12 mouse cellular contexts compared by ENCODE assay signal in the genomic region with DNA sequence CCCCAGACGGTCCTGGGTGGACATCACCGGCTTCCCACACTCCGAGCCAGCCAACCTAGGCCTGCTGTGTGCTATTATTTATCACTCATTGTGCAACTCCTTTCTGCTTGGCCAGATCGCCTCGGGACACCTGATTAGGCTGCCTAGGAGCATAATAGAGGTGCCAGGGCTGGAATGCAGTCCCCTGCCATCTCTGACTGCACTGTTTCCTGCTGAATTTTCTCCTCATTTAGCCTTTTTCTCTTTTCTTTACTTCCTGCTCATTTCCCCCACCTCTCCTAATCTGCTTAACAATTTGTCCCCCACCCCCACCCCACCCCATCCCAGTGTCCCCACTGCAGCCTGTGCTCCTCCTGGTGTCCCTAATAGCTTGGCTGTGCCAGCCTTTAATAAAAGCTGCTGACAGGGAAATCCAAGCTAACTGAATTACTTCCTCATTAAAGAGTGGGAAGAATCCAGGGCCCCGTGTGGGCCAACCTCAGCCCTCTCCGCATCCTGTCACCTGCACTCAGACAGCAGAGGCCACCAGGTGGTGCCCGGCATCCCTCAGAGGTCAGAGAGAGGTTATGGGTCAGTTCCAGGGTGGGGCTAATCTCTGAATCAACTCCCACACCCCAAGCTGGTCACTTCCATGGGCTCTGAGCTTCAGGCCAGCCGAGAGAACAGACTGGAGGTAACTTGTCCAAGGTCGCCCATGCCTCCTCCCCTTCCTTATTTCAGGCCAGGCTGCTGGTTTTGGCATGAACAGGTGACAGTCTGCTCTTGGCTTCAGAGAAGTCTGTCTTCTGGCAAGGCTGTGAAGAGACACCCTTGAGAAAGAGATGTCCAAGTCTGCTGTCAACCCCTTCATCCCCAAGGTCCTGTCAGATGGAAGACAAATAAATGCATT.
DNase-seq lines count a peak whose midpoint lies in the region; ATAC-seq and TF ChIP-seq lines count a peak whose summit lies in the region.
"Had no signal": no experiment of that assay in that cellular context is flagged by ENCODE, and none has a peak within 500 bp of the region (broad histone marks: within the 10 kb centered on the region; RNA-seq: fewer than 3 reads in every experiment).

No protein-coding gene starts in this region.

- peaks cover 17% of the 10 kb centered on the region for H3K4me1 ChIP-seq in cerebellum, adult 2 months (ENCODE audit: control insufficient read depth, insufficient read depth, low read length)
- H3K4me1 ChIP-seq in forebrain, embryonic 14.5 days (ENCODE audit: control insufficient read depth, insufficient read depth, low read length), result peaks cover 21% of the 10 kb centered on the region
- H3K4me1 ChIP-seq in midbrain, embryonic 15.5 days, result peaks cover 17% of the 10 kb centered on the region
- H3K4me1 ChIP-seq: heart, embryonic 15.5 days had no signal

- H3K9ac ChIP-seq in forebrain, embryonic 14.5 days (ENCODE audit: low read length), result no peak overlapping the region
- H3K9ac ChIP-seq in midbrain, embryonic 15.5 days, result no peak overlapping the region
- H3K9ac ChIP-seq: heart, embryonic 15.5 days; limb, embryonic 12.5 days had no signal

- peak; percentile 90 for ATAC-seq in forebrain, embryonic 14.5 days
- 0 out of 2 replicates have a peak, but pooled peaks have one; percentile 24 for ATAC-seq in midbrain, embryonic 15.5 days (replicated peaks)

- peak; percentile 92 for DNase-seq in brain, embryonic 14.5 days (ENCODE audit: low read depth)
- peak; percentile 40 to 65 for DNase-seq in cerebellum, adult 2 months
- peak; percentile 81 for DNase-seq in forebrain, embryonic 14.5 days (ENCODE audit: low spot score)
- DNase-seq in layer of hippocampus, adult 11-12 months (ENCODE audit: low spot score), result no peak
- no peak for DNase-seq in testis, postnatal 10 days (ENCODE audit: low spot score)
- DNase-seq in left cerebral cortex, adult 2 months (ENCODE audit: extremely low spot score in 1 of 2, low spot score in 2 of 2), result no peak
- DNase-seq: embryo, embryonic 11 days; kidney, adult 11 months; thymus, postnatal 4 days had no signal

- no peak overlapping the region; the same call in 1 of the 2 replicates for H3K4me2 ChIP-seq in forebrain, embryonic 14.5 days (ENCODE audit: low read length)
- no peak overlapping the region for H3K4me2 ChIP-seq in midbrain, embryonic 15.5 days
- H3K4me2 ChIP-seq: heart, embryonic 15.5 days; limb, embryonic 12.5 days had no signal

- H3K4me3 ChIP-seq in cerebellum, adult 2 months (replicated peaks; ENCODE audit: insufficient read depth, low read depth, low read length), result no peak overlapping the region
- H3K4me3 ChIP-seq in forebrain, embryonic 14.5 days (ENCODE audit: low read depth, low read length), result no peak overlapping the region
- H3K4me3 ChIP-seq in midbrain, embryonic 15.5 days, result no peak overlapping the region
- H3K4me3 ChIP-seq in left cerebral cortex, adult 2 months, result no peak overlapping the region
- H3K4me3 ChIP-seq: heart, embryonic 15.5 days; limb, embryonic 12.5 days had no signal

- no peaks in the 10 kb centered on the region for H3K36me3 ChIP-seq in forebrain, embryonic 14.5 days (ENCODE audit: control insufficient read depth, insufficient read depth, low read length)
- H3K36me3 ChIP-seq in midbrain, embryonic 15.5 days (replicated peaks), result no peaks in the 10 kb centered on the region
- H3K36me3 ChIP-seq: heart, embryonic 15.5 days; limb, embryonic 12.5 days had no signal

- H3K9me3 ChIP-seq in forebrain, embryonic 14.5 days (replicated peaks; ENCODE audit: control insufficient read depth, low read length), result no peaks in the 10 kb centered on the region
- H3K9me3 ChIP-seq in midbrain, embryonic 15.5 days, result no peaks in the 10 kb centered on the region
- H3K9me3 ChIP-seq: heart, embryonic 15.5 days; limb, embryonic 12.5 days had no signal

- no peak overlapping the region for H3K27ac ChIP-seq in cerebellum, adult 2 months (ENCODE audit: insufficient read depth, low read length)
- H3K27ac ChIP-seq in forebrain, embryonic 14.5 days (ENCODE audit: low read depth, low read length), result peak overlapping the region; percentile 64; the same call in 1 of the 2 replicates
- peak overlapping the region; percentile 15; the same call in 1 of the 2 replicates for H3K27ac ChIP-seq in midbrain, embryonic 15.5 days
- no peak overlapping the region for H3K27ac ChIP-seq in left cerebral cortex, adult 2 months
- H3K27ac ChIP-seq: heart, embryonic 15.5 days had no signal

- H3K27me3 ChIP-seq in cerebellum, adult 2 months (ENCODE audit: control insufficient read depth, insufficient read depth, low read length), result peaks cover 1% of the 10 kb centered on the region; the same call in 1 of the 2 replicates
- H3K27me3 ChIP-seq in forebrain, embryonic 14.5 days (replicated peaks; ENCODE audit: control insufficient read depth, insufficient read depth, low read length), result no peaks in the 10 kb centered on the region
- H3K27me3 ChIP-seq in midbrain, embryonic 15.5 days (replicated peaks), result no peaks in the 10 kb centered on the region
- H3K27me3 ChIP-seq: heart, embryonic 15.5 days had no signal

- no peak for TF ChIP-seq POLR2A in brain, embryonic 14.5 days (IDR thresholded peaks at IDR 0.05; ENCODE audit: borderline replicate concordance, extremely low read depth, insufficient read depth, insufficient read length, poor library complexity, severe bottlenecking)
- no peak for TF ChIP-seq POLR2A in cerebellum, adult 2 months (IDR thresholded peaks at IDR 0.05; ENCODE audit: borderline replicate concordance, insufficient read depth, low read length)

- intact Hi-C loops in left cerebral cortex, adult 2 months (cut with DNase I), result no loop called here

- no peak for TF ChIP-seq CTCF in brain, embryonic 14.5 days (IDR thresholded peaks at IDR 0.05; ENCODE audit: borderline replicate concordance, extremely low read depth, insufficient read depth, insufficient read length)
- 0 out of 2 replicates have a peak, but pooled peaks have one; percentile 24 for TF ChIP-seq CTCF in cerebellum, adult 2 months (IDR thresholded peaks at IDR 0.05; ENCODE audit: borderline replicate concordance, insufficient read depth, low read depth, low read length)
- no peak for TF ChIP-seq CTCF in left cerebral cortex, adult 2 months (IDR thresholded peaks at IDR 0.05)

- 18% methylated on average over 10 of the region's 10 CpGs for WGBS in cerebellum, adult 2 months
- 5% methylated on average over 10 of the region's 10 CpGs for WGBS in forebrain, embryonic 14.5 days
- 24% methylated on average over 10 of the region's 10 CpGs for WGBS in midbrain, embryonic 15.5 days

Comparison
In these comparisons a context has a peak if more than half of its experiments do, and no peak if none do; other contexts are left out.
1. DNase-seq: peak in brain, embryonic 14.5 days (single experiment), cerebellum, adult 2 months (2 of 2) and forebrain, embryonic 14.5 days (single experiment); none in layer of hippocampus, adult 11-12 months (single experiment), testis, postnatal 10 days (single experiment) and left cerebral cortex, adult 2 months (0 of 2).
2. H3K27ac ChIP-seq: peak in forebrain, embryonic 14.5 days (single experiment) and midbrain, embryonic 15.5 days (single experiment); none in cerebellum, adult 2 months (single experiment) and left cerebral cortex, adult 2 months (single experiment).